Mouse (Mus musculus) cerebellum, adult 11 months (tissue): ENCODE data around the gene Rem2.
A peak's percentile ranks its signal among the peaks of the same experiment; 100 is the strongest.

Experiments used
- DNase-seq: peaks from one replicate; pipeline ENCODE4 v3.0.0; 2022

The Rem2 gene

DNA sequence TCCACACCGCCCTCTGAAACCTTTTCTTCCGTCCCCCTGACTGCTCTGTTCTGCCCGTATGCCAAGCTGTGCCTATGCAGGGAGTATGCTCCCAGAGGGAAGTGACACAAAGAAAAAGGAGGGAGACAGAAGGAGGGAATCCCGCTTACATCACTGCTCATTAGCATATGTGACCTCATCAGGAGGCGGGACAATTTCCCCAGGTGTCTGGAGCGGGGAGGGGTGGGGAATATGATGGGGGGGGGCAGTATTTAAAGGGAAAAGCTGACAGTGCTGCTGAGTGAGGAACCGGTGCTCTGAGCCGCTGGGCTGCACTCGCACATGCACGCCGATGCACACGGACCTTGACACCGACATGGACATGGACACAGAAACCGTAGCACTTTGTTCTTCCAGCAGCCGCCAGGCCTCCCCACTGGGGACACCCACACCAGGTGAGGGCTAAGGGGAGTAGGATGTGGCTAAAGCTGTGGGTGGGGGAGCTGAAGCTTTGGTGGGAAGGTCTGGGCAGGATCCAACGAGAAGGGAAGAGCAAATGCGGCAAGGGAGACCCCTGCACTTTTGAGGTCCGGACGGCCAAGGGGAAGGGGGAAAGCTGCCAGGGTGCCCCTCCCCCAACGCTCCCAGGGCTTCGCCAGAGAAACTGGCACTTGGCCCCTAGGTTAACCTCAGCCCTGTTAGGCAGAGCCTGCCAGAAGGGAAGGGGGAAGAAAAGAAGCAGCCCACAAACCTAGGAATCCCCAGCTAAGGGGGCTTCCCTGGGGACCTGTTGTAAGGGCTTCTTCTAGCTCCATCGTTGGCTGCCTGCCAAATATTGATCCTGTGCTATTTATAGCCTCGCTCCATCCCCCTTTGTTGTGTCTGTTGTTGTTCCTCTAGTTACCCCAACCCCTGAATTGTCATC lies at the start of gene Rem2:
Gene Rem2 (plus strand): TSS at position 160 of the 904 bp plus-strand sequence.
- DNase-seq, result peak; percentile 75

DNA sequence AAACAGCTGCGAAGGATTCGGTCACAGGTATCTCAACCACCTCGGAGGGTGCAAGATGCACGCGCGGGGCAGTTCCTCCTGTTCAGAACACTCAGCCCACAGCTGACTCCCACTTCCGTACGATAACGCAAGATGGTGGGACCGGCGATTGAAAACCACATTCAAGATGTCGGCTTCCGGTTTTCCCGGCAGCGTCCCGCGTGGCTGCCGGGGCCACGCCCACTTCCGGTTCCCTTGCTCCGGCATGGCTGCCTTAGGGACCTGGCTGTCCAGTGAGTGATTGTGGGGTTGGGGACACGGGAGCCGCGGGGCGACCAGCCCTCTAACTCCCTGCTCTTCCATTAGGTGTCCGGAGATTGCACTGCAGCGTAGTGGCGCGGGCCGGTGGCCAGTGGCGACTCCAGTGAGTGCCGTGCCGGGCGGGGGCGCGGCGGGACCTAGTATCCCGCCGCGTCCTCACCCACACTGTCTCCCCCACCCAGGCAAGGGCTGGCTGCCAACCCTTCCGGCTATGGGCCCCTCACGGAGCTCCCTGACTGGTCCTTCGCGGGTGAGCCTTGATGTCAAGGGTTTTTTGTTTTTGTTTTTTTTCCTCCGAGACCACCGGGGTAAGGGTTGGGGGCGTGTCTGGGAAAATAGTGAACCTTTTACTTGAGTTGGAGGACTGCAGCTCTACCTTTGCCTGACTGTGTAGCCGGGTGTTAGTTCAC lies 49.1 kb upstream of the Rem2 start, which contains the start of gene Mrpl52:
Gene Mrpl52 (plus strand): TSS at position 221 of the 710 bp plus-strand sequence.
- peak; percentile 83 for DNase-seq

DNA sequence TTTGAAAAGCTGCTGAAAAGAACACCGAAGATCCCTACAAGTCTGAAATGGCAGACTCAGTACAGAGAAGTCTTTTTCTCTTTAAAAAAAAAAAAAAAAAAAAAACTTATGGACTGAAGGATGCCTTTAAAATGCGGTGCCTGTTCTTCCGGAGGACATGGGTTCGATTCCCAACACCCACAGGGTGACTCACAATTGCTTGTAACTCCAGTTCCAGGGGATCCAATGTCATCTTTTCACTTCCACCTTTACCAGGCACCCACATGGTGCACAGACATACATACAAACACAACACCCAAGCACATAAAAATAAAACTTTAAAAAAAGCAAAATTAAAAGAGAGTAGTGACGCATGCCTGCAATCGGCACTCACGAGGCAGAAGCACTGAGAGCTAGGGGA lies 48.2 kb upstream of the Rem2 start:
- no peak for DNase-seq

DNA sequence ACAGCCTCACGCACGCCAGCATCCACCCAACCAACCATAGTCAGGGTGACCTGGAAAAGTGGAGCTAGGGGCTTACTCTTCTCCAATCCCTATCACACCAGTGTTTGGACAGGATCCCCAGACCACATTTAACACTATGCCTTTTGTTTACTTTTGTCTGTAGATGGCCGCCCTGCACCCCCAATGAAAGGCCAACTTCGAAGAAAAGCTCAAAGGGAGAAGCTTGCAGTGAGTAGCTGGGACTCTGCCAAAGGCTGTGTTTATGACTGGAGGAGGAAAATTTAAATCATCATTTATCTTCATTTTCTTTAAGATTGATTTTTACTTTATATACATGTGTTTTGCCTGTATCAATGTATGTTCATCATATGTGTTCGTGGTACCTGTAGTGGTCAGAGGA lies 47.5 kb upstream of the Rem2 start:
- no peak for DNase-seq

DNA sequence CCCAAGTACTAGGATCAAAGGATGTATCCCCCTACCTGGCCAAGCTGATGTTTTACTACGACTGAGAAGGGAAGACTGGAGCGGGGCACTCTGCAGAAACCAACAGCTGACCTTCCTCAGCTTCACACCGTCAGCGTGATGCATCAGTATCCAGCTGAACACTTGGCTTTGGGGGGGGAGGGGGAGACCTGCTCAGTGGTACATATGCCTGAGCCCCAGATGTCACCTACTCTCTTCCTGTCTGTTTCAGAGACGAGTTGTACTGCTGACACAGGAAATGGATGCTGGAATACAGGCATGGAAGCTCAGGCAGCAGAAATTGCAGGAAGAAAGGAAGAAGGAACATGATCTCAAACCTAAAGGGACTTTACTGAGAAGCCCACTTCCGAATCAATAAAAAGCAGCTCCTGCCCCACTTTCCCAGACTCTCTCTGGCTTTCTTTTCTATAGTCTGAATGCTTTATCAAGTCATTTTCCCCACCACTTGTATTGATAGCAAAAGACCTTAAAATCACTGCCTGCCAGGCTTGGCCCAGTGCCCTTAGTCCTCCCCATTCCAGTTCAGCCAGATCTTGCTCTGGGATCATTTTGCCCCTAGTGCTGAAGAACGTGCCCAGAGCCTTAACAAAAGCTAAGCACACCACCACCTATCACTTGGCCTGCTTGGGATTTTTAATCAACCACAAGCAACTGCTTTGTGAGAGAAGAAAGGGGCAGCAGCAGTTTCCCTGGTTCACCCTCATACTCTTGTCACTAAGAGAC lies 46.4 kb upstream of the Rem2 start:
- DNase-seq, result no peak

DNA sequence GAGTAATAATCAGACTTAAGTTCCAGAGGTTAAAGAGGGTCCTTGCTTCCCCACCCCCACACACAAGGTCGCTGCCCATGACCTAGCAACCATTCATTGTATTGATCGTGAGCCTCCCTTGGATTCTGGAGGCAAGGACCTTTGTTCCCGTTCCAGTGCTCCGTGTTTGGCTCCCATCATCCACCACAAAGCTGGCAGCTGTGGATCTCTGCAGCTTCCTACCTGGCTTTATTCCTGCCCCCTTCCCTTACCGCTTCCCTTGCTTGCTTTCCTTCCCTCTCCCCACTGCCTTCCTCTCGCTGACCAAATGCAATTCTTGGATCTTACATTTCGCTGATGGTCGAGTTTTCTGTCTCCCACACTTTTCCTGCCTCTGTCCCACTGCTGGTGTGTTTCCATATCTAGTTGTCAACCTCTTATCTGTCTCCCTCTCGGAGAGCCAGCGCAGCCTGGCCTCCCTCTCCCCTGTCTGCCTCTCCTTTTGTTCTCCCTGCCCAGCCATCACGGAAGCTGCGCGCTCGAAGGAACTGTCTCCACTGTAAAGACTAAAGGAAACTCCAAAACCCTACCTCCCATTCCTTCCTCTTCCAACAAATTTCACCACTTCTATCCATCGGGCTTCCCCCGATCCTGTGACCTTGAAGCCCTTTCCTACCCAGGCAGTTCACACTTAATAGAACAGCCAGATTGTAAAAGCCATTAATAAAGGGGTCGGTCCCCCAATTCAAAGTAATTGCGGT lies 45.3 kb upstream of the Rem2 start:
- DNase-seq, result no peak

DNA sequence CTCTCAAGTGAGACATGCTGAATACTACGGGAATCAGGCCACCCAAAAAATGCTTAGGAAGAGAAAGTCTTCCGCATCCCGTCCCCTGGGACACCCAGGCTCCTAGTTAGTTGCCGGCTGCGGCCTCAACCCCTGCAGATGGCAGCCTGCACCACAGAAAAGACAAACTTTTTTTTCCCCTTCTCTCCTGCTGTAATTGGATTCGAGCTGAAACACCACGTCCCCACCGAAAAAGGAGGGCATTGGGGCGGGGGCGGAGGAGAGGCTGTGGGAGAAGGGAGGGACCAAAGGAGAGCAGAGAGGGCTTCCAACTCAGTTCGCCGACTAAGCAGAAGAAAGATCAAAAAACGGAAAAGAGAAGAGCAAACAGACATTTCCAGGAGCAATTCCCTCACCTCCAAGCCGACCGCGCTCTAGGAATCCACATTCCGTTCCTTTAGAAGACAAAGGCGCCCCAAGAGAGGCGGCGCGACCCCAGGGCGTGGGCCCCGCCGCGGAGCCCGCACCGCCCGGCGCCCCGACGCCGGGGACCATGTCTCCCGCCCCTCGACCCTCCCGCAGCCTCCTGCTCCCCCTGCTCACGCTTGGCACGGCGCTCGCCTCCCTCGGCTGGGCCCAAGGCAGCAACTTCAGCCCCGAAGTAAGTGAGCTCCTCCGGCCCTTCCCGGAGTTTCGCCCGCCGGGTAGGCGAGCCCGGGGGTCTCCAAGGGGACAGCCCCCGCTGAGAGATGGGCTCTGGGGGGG lies 44.4 kb upstream of the Rem2 start, which contains the start of gene Mmp14:
Gene Mmp14 (plus strand): TSS at position 279 of the 744 bp plus-strand sequence.
- DNase-seq, result no peak

DNA sequence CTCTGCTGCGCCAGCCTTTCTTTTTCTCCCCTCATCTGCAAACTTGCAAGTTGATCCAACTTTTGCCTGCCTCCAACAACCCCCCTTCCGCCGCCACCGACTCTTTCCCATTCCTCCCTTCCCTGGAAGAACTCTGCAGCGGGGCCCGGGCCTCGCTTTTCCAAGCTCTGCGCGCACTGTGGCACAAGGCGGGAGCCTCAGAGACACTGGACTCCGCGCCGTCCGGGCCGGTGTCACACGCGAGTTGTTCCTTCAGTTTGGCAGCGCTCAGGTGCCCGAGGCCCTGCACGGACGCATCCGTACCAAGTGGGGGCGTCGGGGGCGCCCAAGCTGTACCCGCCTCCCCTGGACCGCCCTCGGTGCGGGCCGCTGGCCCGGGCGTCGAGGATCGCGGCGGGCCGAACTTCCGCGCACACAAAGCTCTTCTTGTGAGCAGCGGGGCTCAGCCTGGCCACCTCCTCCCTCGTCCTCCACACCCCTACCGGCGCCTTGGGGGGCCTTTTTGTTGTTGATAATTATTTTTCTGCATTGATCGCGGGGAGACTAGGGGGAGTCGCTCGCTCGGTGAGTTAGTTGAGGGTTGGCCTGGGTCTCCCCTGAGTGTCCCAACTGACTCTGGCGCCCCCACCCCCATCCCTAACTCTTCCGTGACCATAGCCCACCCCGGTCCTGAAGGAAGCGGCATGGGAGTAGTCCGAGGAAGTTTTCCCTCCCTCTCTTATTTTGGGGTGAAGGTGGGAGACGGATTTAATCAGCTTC lies 43.6 kb upstream of the Rem2 start:
- DNase-seq, result no peak

DNA sequence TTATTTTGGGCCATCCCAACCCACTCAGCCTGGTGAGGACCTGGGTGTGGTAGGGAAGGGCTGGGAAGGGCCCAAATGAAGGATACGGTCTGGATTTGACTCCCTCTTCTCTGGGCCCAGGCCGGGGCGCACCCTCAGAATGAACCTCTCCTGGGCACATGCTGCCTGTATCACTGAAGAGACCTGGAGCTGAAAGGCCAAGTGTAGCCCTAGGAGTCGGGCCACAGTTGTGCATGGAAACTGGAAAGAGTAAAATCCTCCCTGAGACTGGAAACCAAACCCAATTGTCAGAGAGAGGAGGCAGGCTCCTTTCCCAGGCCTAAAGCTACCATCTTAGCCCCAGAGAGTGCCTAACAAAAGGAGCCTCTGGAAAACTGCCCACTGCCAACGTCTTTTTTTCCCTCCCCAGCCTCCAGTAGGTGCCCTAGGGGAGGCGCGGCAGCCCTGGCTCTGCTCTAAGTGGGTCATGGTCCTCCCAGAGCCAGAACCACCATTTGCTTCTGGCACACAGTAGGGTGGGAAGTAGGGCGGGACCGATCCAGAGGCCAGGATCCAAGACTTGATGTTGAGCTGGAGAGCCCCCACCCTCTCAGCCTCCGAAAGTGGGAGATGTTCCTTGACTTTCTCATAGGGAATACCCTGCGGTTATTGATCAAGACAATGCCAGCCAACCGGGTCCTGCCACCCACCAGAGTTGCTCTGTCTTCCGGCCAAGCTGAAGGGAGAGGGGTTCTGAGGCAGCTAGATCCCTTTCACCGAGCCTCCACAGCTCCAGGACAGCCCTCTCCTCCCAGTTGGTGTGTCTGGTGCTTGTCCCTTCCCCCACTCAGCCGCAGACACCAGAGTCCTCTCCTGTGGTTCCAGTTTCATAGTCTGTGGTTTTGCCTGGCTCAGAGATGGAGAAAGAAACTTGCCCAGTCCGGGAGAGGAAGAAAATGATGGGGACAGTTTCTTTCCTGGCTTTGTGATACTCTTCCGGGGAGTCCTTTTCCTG lies 42.8 kb upstream of the Rem2 start:
- DNase-seq, result no peak

DNA sequence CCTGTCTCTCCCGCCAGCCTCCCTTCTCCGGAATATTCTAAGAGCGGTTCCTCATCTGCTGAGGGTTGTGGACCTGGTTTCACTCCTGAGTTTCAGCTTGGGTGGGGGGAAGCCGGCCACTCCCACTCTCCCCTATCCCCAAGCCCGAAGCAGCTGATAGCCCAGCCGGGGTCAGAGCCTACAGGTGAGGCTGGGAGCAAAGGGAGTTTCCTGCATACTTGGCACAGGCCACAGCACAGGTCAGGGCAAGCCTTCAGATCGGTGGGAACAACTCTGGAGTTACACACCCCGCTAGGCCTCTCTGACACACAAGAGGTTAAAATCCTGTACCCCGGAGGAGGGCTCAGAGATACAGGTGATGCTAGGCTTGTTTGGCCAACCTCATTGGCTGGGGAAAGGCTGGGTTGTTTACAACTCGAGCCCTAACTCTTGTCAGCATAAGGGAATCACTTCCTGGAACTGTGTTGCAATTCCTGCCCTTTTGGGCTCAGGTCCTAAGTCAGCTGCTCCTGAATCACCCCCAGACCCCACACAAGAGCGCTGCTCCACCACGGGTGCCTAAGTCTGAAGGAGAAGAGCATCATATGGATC lies 41.9 kb upstream of the Rem2 start:
- DNase-seq, result no peak

DNA sequence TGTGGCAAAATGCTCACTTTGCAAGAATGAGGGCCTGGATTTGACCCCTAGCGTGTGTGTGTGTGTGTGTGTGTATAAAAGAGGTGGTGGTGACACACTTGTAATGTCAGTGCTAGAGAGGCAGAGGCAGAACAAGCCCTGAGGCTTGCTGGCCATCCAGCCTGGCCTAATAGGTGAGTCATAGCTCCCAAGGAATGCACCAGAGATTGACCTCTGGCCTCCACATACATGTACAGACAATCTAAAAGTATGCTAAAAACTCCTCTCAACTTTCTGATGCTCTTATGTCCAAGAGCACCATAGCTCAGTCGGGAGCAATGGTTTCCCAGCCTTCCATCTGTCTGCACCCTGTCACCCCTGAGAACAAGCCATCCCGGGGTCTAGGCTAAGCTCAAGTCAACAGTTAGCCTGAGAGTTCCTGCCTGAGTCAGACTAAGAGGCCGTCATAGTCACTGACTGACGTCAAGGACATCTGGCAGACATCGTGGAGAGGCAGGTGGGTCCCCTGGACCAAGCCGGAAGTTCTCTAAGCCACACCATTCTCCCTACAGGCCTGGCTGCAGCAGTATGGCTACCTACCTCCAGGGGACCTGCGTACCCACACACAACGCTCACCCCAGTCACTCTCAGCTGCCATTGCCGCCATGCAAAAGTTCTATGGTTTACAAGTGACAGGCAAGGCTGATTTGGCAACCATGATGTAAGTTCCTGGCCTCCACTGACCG lies 40.5 kb upstream of the Rem2 start:
- DNase-seq, result no peak

DNA sequence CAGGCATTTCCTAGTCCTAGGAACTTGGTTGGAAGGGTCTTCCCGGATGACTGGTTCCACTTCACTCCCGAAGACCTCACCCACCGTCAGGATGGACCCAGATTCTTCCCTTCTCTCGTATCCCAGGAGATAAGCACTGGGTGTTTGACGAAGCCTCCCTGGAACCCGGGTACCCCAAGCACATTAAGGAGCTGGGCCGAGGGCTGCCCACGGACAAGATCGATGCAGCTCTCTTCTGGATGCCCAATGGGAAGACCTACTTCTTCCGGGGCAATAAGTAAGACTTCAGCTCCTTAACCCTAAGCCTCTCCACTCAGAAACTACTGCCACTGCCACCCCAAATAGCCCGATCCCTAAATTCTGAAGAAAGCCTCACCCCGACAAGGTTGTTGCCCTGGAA lies 36.7 kb upstream of the Rem2 start:
- DNase-seq, result no peak

DNA sequence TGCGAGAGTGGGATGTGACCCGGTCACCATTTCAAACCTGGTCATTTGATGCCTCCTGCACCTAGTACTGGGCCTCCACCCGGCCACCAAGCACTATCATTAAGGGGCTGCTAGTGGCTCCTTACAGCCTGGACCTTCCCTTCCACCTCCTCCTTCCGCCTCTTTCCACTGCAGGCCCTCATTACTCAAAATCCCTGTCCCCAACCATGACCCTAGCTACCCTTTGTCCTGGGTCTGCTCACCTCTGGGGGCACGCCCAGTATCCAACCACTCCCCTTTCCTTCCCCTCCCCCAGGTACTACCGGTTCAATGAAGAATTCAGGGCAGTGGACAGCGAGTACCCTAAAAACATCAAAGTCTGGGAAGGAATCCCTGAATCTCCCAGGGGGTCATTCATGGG lies 36.3 kb upstream of the Rem2 start:
- no peak for DNase-seq

DNA sequence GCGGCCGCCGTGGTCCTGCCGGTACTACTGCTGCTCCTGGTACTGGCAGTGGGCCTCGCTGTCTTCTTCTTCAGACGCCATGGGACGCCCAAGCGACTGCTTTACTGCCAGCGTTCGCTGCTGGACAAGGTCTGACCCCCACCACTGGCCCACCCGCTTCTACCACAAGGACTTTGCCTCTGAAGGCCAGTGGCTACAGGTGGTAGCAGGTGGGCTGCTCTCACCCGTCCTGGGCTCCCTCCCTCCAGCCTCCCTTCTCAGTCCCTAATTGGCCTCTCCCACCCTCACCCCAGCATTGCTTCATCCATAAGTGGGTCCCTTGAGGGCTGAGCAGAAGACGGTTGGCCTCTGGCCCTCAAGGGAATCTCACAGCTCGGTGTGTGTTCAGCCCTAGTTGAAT lies 35.4 kb upstream of the Rem2 start:
- DNase-seq, result no peak

DNA sequence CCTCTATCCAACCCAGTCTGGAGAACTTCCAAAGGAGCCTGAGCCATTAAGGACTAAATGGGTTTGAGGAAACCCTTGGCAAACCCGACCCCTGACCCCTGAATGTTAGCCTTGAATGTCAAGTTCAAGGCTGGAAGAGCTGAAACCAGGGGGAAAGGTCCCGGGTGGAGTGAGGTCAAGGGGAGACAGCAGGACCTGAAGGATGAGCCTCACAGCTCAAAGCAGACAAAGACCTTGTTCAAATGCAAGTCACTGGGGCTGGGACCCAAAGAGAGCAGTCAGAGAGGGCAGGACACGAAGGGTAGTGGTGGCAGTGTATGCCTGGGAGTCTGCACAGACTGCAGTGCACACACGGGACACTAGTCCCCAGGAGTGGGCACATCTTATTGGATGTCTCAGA lies 34.5 kb upstream of the Rem2 start:
- no peak for DNase-seq

DNA sequence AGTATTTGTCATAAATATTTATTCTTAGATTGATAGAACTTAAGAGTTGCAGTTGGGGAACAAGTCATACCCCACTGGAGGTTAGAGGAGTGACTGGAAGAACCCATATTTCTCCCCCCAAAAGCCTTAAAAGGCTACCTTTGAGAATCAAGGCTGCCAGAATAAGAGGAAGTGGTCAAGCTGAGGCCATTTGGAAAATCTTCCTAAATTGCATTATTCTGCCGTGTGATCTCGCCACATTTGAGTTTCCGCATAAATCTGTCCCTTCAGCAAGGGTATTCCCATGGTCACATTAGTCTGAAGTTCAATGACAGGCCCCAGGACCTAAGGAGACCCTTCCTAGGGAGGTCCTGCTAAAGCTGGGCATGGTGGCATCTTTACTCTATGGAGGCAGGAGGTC lies 33.4 kb upstream of the Rem2 start:
- no peak for DNase-seq

DNA sequence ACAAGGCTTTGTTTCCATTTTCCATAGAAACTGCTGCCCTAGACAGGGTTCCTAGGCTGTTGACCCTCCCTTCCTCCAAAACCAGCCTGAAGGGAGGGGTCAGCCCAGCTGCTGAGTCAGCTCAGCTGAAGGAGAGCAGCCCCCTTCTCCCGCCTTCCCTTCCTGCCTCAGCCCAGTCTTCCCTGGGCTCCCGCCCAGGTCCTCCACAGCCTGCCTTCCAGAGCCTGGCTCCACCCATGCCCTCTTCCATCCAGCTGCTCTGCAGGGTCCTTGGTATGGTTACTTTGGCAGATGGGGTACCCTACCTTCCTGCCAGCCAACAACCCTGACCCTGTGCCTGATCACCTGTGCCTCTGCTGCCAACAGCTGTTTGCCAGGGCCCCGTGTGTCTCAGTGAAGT lies 32.7 kb upstream of the Rem2 start:
- no peak for DNase-seq
